Mouse (Mus musculus) bone marrow, adult 2 months (tissue): ENCODE results near the gene Olfr90.
A peak's percentile ranks its signal among the peaks of the same experiment; 100 is the strongest.

Experiments used
- CTCF ChIP-seq: fragments of 200-500 bp; IDR thresholded peaks from 2 replicates; pipeline ENCODE4 v1.5.1; 2011; ENCODE audit warnings: low read length, control low read depth; ENCODE audit not compliant: control insufficient read depth, insufficient read depth
- POLR2A ChIP-seq: fragments of 200-500 bp; IDR thresholded peaks from 2 replicates; pipeline ENCODE4 v1.6.1; 2011; ENCODE audit warnings: low read depth, mild to moderate bottlenecking, control low read depth, low read length, borderline replicate concordance; ENCODE audit not compliant: control insufficient read depth

DNA sequence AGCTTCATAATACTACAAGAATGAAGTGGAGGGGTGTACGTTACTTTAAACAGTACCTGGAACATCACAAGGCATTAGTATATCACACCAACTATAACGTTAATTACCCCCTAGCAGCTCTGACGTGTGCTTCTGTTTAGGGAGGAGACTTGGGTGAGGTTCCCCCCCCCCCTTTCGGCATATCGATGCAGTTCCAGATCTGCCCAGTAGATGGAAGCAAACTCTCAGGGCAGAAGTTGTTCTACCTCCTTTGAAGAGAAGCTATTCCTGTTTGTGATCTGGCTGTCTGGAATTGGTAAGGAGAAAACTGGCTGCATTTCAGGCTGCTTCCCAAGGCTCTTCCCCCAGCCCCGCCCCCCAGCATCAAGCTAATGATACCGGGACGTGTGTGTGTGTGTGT lies 5.0 kb downstream of the Olfr90 start:
- TF ChIP-seq POLR2A (no peak), CTCF (peak; percentile 56)
